Mouse (Mus musculus) lung, embryonic 16.5 days (tissue): ENCODE measurements around the gene Grhpr. TPM values are rescaled to one million over a fixed set of nuclear protein-coding genes. Genes with fewer than 3 reads are reported as not detected.

ENCODE experiments used
- polyA plus RNA-seq: library from polyadenylated mRNA; unstranded; fragments of >200 nt; fragmentation: Nextera tagmentation; extraction: Ambion mirVana; gene quantifications from 2 replicates; pipeline ENCODE4 v1.2.1, GENCODE M21; 2015

The Grhpr gene
- polyA plus RNA-seq, 1 experiment from 2014 or later: 57.6 TPM

Other genes with a start within 250 kb of the Grhpr start
- gene Zcchc7, start 225.5 kb upstream of the Grhpr start, polyA plus RNA-seq: 36.6 and 39.7 TPM in 2 replicates
- gene Zbtb5, start 31.0 kb downstream of the Grhpr start, polyA plus RNA-seq: 19.2 and 19.5 TPM in 2 replicates
- gene Polr1e, start 37.2 kb downstream of the Grhpr start, polyA plus RNA-seq: 29.8 and 31.5 TPM in 2 replicates
- gene Fbxo10, start 103.2 kb downstream of the Grhpr start, polyA plus RNA-seq: 13.8 and 13.9 TPM in 2 replicates
- gene Tomm5, start 126.7 kb downstream of the Grhpr start, polyA plus RNA-seq: 172 and 181 TPM in 2 replicates
- 0.48 and 0.59 TPM in 2 replicates for gene Frmpd1, start 203.5 kb downstream of the Grhpr start, polyA plus RNA-seq